Mouse (Mus musculus): Measurements from ENCODE around the gene Pdzd4. TPM values are rescaled to one million over a fixed set of nuclear protein-coding genes. Genes with fewer than 3 reads are reported as not detected.

Gene Pdzd4
- 1.1 and 1.9 TPM in 2 replicates for polyA plus RNA-seq (2014; fragmentation: Nextera tagmentation; extraction: Ambion mirVana)

- H3K36me3 ChIP-seq (ENCODE audit: control insufficient read depth, insufficient read depth, low read length) = no peaks in the 10 kb centered on the region
- H3K4me3 ChIP-seq (ENCODE audit: low read length) = peak within 1 kb of the TSS; percentile 57
- H3K27me3 ChIP-seq (ENCODE audit: control insufficient read depth, insufficient read depth, low read length) = peaks cover 3% of the 10 kb centered on the region; the same call in 1 of the 2 replicates
- H3K4me1 ChIP-seq (ENCODE audit: control insufficient read depth, insufficient read depth, low read length) = no peaks in the 10 kb centered on the region
- WGBS = 22% methylated on average over 73 of the region's 84 CpGs
- no peak within 1 kb of the TSS for H3K27ac ChIP-seq (ENCODE audit: low read depth, low read length)
- peak within 1 kb of the TSS; percentile 72 for H3K9ac ChIP-seq (ENCODE audit: low read depth, low read length)
- peak; percentile 85 for ATAC-seq (ENCODE audit: low FRiP score, low TSS enrichment)
- no peaks in the 10 kb centered on the region for H3K9me3 ChIP-seq (ENCODE audit: control insufficient read depth, low read length)
- H3K4me2 ChIP-seq (replicated peaks; ENCODE audit: low read depth, low read length) = peak within 1 kb of the TSS; percentile 74
Observed at GRCm38 (mm10) chrX:73824185-73825151, at the start of gene Pdzd4. Gene Pdzd4 (minus strand): TSS chrX:73824969.

- no peak overlapping the region for H3K4me2 ChIP-seq (replicated peaks; ENCODE audit: low read depth, low read length)
- no peaks in the 10 kb centered on the region for H3K4me1 ChIP-seq (ENCODE audit: control insufficient read depth, insufficient read depth, low read length)
- no peak overlapping the region for H3K4me3 ChIP-seq (ENCODE audit: low read length)
- H3K9ac ChIP-seq (ENCODE audit: low read depth, low read length) = no peak overlapping the region
- no peak for ATAC-seq (ENCODE audit: low FRiP score, low TSS enrichment)
- no peak overlapping the region for H3K27ac ChIP-seq (ENCODE audit: low read depth, low read length)
- WGBS = 71% methylated on average over 1 of the region's 1 CpGs
- no peaks in the 10 kb centered on the region for H3K9me3 ChIP-seq (ENCODE audit: control insufficient read depth, low read length)
- H3K36me3 ChIP-seq (ENCODE audit: control insufficient read depth, insufficient read depth, low read length) = no peaks in the 10 kb centered on the region
- H3K27me3 ChIP-seq (ENCODE audit: control insufficient read depth, insufficient read depth, low read length) = no peaks in the 10 kb centered on the region
Observed at GRCm38 (mm10) chrX:73871956-73872355, 47.2 kb upstream of the Pdzd4 start.

GRCm38 (mm10) chrX:73871474-73871873 lies 46.7 kb upstream of the Pdzd4 start:
- Histone ChIP-seq H3K9me3 (ENCODE audit: control insufficient read depth, low read length) (no peaks in the 10 kb centered on the region), H3K4me2 (replicated peaks; ENCODE audit: low read depth, low read length) (no peak overlapping the region), H3K9ac (ENCODE audit: low read depth, low read length) (no peak overlapping the region), H3K27me3 (ENCODE audit: control insufficient read depth, insufficient read depth, low read length) (no peaks in the 10 kb centered on the region), H3K4me1 (ENCODE audit: control insufficient read depth, insufficient read depth, low read length) (no peaks in the 10 kb centered on the region), H3K36me3 (ENCODE audit: control insufficient read depth, insufficient read depth, low read length) (no peaks in the 10 kb centered on the region), H3K4me3 (ENCODE audit: low read length) (no peak overlapping the region), H3K27ac (ENCODE audit: low read depth, low read length) (no peak overlapping the region)
- ATAC-seq (ENCODE audit: low FRiP score, low TSS enrichment) = no peak

DNA sequence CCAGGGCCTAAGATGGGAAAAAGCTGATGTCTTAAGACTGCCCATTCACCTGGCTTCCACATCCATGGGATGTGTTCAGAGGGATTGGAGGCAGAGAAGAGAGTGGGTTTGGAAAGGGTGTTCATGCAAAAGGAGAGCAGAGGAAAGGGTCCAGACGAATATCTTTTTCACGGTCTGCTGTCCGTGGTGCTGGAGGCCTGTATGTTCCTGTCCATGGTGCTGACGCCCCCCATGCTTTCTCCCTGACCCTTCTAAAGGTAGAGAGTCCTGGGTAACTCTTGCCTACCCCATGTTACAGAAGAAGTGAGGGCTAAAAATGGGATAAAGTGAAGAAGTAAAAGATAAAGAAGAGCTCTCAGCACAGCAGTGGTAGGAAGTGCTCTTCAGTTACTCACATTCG lies 44.6 kb upstream of the Pdzd4 start:
- no peak overlapping the region for H3K4me3 ChIP-seq (ENCODE audit: low read length)

GRCm38 (mm10) chrX:73867852-73868251 lies 43.1 kb upstream of the Pdzd4 start:
- Histone ChIP-seq H3K4me3 (ENCODE audit: low read length) (no peak overlapping the region), H3K4me1 (ENCODE audit: control insufficient read depth, insufficient read depth, low read length) (no peaks in the 10 kb centered on the region), H3K27me3 (ENCODE audit: control insufficient read depth, insufficient read depth, low read length) (no peaks in the 10 kb centered on the region), H3K27ac (ENCODE audit: low read depth, low read length) (no peak overlapping the region), H3K9ac (ENCODE audit: low read depth, low read length) (no peak overlapping the region), H3K4me2 (replicated peaks; ENCODE audit: low read depth, low read length) (no peak overlapping the region), H3K9me3 (ENCODE audit: control insufficient read depth, low read length) (no peaks in the 10 kb centered on the region), H3K36me3 (ENCODE audit: control insufficient read depth, insufficient read depth, low read length) (no peaks in the 10 kb centered on the region)
- 70% methylated on average over 1 of the region's 1 CpGs for WGBS
- no peak for ATAC-seq (ENCODE audit: low FRiP score, low TSS enrichment)

More for the DNA sequence above, 44.6 kb upstream of the Pdzd4 start:
- no peaks in the 10 kb centered on the region for H3K4me1 ChIP-seq (ENCODE audit: control insufficient read depth, insufficient read depth, low read length)
- no peak overlapping the region for H3K27ac ChIP-seq (ENCODE audit: low read depth, low read length)
- H3K27me3 ChIP-seq (ENCODE audit: control insufficient read depth, insufficient read depth, low read length) = no peaks in the 10 kb centered on the region
- H3K9ac ChIP-seq (ENCODE audit: low read depth, low read length) = no peak overlapping the region
- H3K9me3 ChIP-seq (ENCODE audit: control insufficient read depth, low read length) = no peaks in the 10 kb centered on the region
- H3K4me2 ChIP-seq (replicated peaks; ENCODE audit: low read depth, low read length) = no peak overlapping the region
- WGBS = 14% methylated on average over 5 of the region's 5 CpGs
- H3K36me3 ChIP-seq (ENCODE audit: control insufficient read depth, insufficient read depth, low read length) = no peaks in the 10 kb centered on the region
- no peak for ATAC-seq (ENCODE audit: low FRiP score, low TSS enrichment)

- no peaks in the 10 kb centered on the region for H3K27me3 ChIP-seq (ENCODE audit: control insufficient read depth, insufficient read depth, low read length)
- no peaks in the 10 kb centered on the region for H3K36me3 ChIP-seq (ENCODE audit: control insufficient read depth, insufficient read depth, low read length)
- no peaks in the 10 kb centered on the region for H3K4me1 ChIP-seq (ENCODE audit: control insufficient read depth, insufficient read depth, low read length)
- H3K9ac ChIP-seq (ENCODE audit: low read depth, low read length) = no peak overlapping the region
- no peak overlapping the region for H3K4me2 ChIP-seq (replicated peaks; ENCODE audit: low read depth, low read length)
- no peaks in the 10 kb centered on the region for H3K9me3 ChIP-seq (ENCODE audit: control insufficient read depth, low read length)
- H3K4me3 ChIP-seq (ENCODE audit: low read length) = no peak overlapping the region
- ATAC-seq (ENCODE audit: low FRiP score, low TSS enrichment) = no peak
- 39% methylated on average over 3 of the region's 3 CpGs for WGBS
- H3K27ac ChIP-seq (ENCODE audit: low read depth, low read length) = no peak overlapping the region
Observed at GRCm38 (mm10) chrX:73867256-73867655, 42.5 kb upstream of the Pdzd4 start.

GRCm38 (mm10) chrX:73864692-73865091 lies 39.9 kb upstream of the Pdzd4 start:
- H3K4me2 ChIP-seq (replicated peaks; ENCODE audit: low read depth, low read length) = no peak overlapping the region
- H3K27ac ChIP-seq (ENCODE audit: low read depth, low read length) = no peak overlapping the region
- no peaks in the 10 kb centered on the region for H3K36me3 ChIP-seq (ENCODE audit: control insufficient read depth, insufficient read depth, low read length)
- H3K4me3 ChIP-seq (ENCODE audit: low read length) = no peak overlapping the region
- 64% methylated on average over 3 of the region's 3 CpGs for WGBS
- H3K9ac ChIP-seq (ENCODE audit: low read depth, low read length) = no peak overlapping the region
- ATAC-seq (ENCODE audit: low FRiP score, low TSS enrichment) = no peak
- H3K27me3 ChIP-seq (ENCODE audit: control insufficient read depth, insufficient read depth, low read length) = no peaks in the 10 kb centered on the region
- no peaks in the 10 kb centered on the region for H3K4me1 ChIP-seq (ENCODE audit: control insufficient read depth, insufficient read depth, low read length)
- H3K9me3 ChIP-seq (ENCODE audit: control insufficient read depth, low read length) = no peaks in the 10 kb centered on the region

GRCm38 (mm10) chrX:73855087-73855408 lies 30.3 kb upstream of the Pdzd4 start:
- H3K9ac ChIP-seq (ENCODE audit: low read depth, low read length) = no peak overlapping the region
- no peaks in the 10 kb centered on the region for H3K9me3 ChIP-seq (ENCODE audit: control insufficient read depth, low read length)
- no peak for ATAC-seq (ENCODE audit: low FRiP score, low TSS enrichment)
- H3K4me3 ChIP-seq (ENCODE audit: low read length) = no peak overlapping the region
- H3K36me3 ChIP-seq (ENCODE audit: control insufficient read depth, insufficient read depth, low read length) = no peaks in the 10 kb centered on the region
- H3K4me1 ChIP-seq (ENCODE audit: control insufficient read depth, insufficient read depth, low read length) = no peaks in the 10 kb centered on the region
- H3K4me2 ChIP-seq (replicated peaks; ENCODE audit: low read depth, low read length) = no peak overlapping the region
- H3K27me3 ChIP-seq (ENCODE audit: control insufficient read depth, insufficient read depth, low read length) = no peaks in the 10 kb centered on the region
- no peak overlapping the region for H3K27ac ChIP-seq (ENCODE audit: low read depth, low read length)
- 79% methylated on average over 3 of the region's 3 CpGs for WGBS

DNA sequence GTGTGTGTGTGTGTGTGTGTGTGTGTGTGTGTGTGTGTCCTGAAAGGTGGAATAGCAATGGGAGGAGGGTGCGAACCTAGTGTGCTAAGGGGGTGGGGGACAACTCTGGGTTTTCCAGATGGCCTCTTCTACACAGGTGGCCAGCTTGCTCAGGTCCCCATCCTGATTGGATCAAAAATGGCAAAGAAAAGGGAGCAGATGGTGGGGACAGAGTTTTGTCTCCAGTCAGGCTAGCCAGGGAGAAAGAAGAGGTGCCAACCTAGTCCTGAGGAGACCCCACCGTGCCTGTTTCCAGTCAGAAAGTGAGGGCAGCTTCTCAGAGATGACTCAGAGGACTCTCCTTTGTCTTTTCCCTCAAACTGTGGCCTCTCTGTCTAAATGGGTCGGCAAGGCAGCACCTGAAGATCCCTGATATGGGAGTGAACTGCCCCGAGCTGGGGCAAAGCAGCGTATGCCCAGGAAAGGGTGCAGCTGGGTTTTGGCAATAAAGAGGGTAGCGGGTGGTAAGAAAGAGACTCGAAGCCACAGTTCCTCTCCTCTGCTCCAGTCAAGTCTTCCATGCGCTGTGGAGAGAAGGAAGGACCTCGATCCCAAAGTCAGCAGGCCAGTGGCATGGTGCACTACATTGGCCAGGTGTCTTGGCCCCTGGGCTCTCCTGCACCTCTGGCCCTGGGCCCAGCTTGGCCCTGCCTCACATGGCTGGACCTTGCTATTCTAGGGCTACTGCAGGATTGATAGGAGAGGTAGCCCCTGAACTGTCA lies 29.7 kb upstream of the Pdzd4 start:
- no peak overlapping the region for H3K27ac ChIP-seq (ENCODE audit: low read depth, low read length)
- no peaks in the 10 kb centered on the region for H3K36me3 ChIP-seq (ENCODE audit: control insufficient read depth, insufficient read depth, low read length)
- no peak overlapping the region for H3K4me3 ChIP-seq (ENCODE audit: low read length)
- no peak overlapping the region for H3K4me2 ChIP-seq (replicated peaks; ENCODE audit: low read depth, low read length)
- H3K27me3 ChIP-seq (ENCODE audit: control insufficient read depth, insufficient read depth, low read length) = no peaks in the 10 kb centered on the region
- 91% methylated on average over 9 of the region's 9 CpGs for WGBS
- ATAC-seq (ENCODE audit: low FRiP score, low TSS enrichment) = no peak
- no peak overlapping the region for H3K9ac ChIP-seq (ENCODE audit: low read depth, low read length)
- no peaks in the 10 kb centered on the region for H3K4me1 ChIP-seq (ENCODE audit: control insufficient read depth, insufficient read depth, low read length)
- no peaks in the 10 kb centered on the region for H3K9me3 ChIP-seq (ENCODE audit: control insufficient read depth, low read length)
